Comparison of ENCODE assay signal across 8 mouse cellular contexts in the genomic region with DNA sequence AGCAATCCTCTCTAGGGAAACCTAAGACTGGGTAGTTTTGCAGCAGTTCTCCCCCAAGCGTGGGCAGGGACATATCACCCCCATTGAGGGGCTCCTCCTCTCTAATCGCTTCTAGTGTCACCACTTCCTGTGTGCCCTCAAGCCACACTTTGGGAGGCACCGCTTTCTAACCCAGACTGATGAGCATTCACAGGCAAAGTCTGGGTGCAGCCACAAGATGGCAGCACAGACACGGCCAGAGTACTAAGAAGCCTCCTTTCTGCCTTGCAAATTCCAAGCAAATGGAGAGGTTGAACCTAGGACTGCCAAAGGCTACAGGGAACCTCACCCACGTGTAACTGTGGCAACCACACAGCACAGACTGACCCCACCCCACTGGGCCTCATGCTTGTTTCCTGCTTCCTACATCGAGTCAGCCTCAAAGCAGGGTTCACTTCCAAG. TPM values are rescaled to one million over a fixed set of nuclear protein-coding genes. Genes with fewer than 3 reads are reported as not detected.
DNase-seq lines count a peak whose midpoint lies in the region; ATAC-seq lines count a peak whose summit lies in the region.

No protein-coding gene starts in this region.

- H3K36me3 ChIP-seq in hindbrain, embryonic 12.5 days = 0 out of 2 replicates have a peak, but pooled peaks cover 1% of the 10 kb centered on the region

- H3K27me3 ChIP-seq in hindbrain, embryonic 12.5 days = peaks cover 42% of the 10 kb centered on the region

- no peaks in the 10 kb centered on the region for H3K9me3 ChIP-seq in hindbrain, embryonic 12.5 days (replicated peaks)

- H3K27ac ChIP-seq in hindbrain, embryonic 12.5 days = no peak overlapping the region

- peak; percentile 79 for DNase-seq in Muller cell, postnatal 12 days (ENCODE audit: inconsistent ontology term)
- peak; percentile 84 for DNase-seq in cerebellum, adult 8-10 months
- peak; percentile 78 to 85 for DNase-seq in layer of hippocampus, postnatal 14 days (ENCODE audit: low spot score in 2 of 2)
- peak; percentile 92 for DNase-seq in lung, postnatal 25 days (ENCODE audit: low spot score)
- peak; percentile 92 for DNase-seq in retina, postnatal 1 day
- peak; percentile 86 for DNase-seq in thymus, postnatal 4 days

- H3K9ac ChIP-seq in hindbrain, embryonic 12.5 days = peak overlapping the region; percentile 13; the same call in 1 of the 2 replicates

- no peak overlapping the region for H3K4me3 ChIP-seq in hindbrain, embryonic 12.5 days

- 3% methylated on average over 6 of the region's 6 CpGs for WGBS in hindbrain, embryonic 12.5 days

- H3K4me2 ChIP-seq in hindbrain, embryonic 12.5 days (replicated peaks) = no peak overlapping the region

- peak; percentile 95 for ATAC-seq in frontal cortex, adult (ENCODE audit: low TSS enrichment)
- peak; percentile 69 for ATAC-seq in hindbrain, embryonic 12.5 days (ENCODE audit: low FRiP score)

- peaks cover 24% of the 10 kb centered on the region for H3K4me1 ChIP-seq in hindbrain, embryonic 12.5 days

RNA-seq across cellular contexts. Expression of a gene that starts 3.3 kb away (rescaled TPM):
- 1.8 and 2.4 TPM in 2 replicates for polyA plus RNA-seq in hindbrain, embryonic 12.5 days (2016; fragmentation: Nextera tagmentation; extraction: Ambion mirVana)
- 1 to 10 TPM; 1.7 to 2.0 TPM for total RNA-seq in layer of hippocampus, postnatal 14 days (2021)

RNA-seq across cellular contexts. Expression of a gene that starts 12.8 kb away (rescaled TPM):
- 70.9 and 76.4 TPM in 2 replicates for polyA plus RNA-seq in hindbrain, embryonic 12.5 days (2016; fragmentation: Nextera tagmentation; extraction: Ambion mirVana)
- 10 to 100 TPM; 38.1 to 49.8 TPM for total RNA-seq in layer of hippocampus, postnatal 14 days (2021)

RNA-seq across cellular contexts. Expression of a gene that starts 17.9 kb away (rescaled TPM):
- polyA plus RNA-seq in hindbrain, embryonic 12.5 days (2016; fragmentation: Nextera tagmentation; extraction: Ambion mirVana) = 107 and 117 TPM in 2 replicates
- total RNA-seq in layer of hippocampus, postnatal 14 days (2021) = 10 to 100 TPM; 50.7 to 51.7 TPM

RNA-seq across cellular contexts. Expression of a gene that starts 21.1 kb away (rescaled TPM):
- polyA plus RNA-seq in hindbrain, embryonic 12.5 days (2016; fragmentation: Nextera tagmentation; extraction: Ambion mirVana) = not detected in 2 replicates
- not detected for total RNA-seq in layer of hippocampus, postnatal 14 days (2021)

RNA-seq across cellular contexts. Expression of a gene that starts 25.2 kb away (rescaled TPM):
- polyA plus RNA-seq in hindbrain, embryonic 12.5 days (2016; fragmentation: Nextera tagmentation; extraction: Ambion mirVana) = 0.19 TPM in 1 of 2 replicates, not detected in the other
- total RNA-seq in layer of hippocampus, postnatal 14 days (2021) = not detected
